11 mouse cellular contexts compared by ENCODE assay signal in genomic region chr12:17733114-17733904, GRCm38 (mm10). TPM values are rescaled to one million over a fixed set of nuclear protein-coding genes. Genes with fewer than 3 reads are reported as not detected.
DNase-seq lines count a peak whose midpoint lies in the region; ATAC-seq and TF ChIP-seq lines count a peak whose summit lies in the region.
"Had no signal": no experiment of that assay in that cellular context is flagged by ENCODE, and none has a peak within 500 bp of the region (broad histone marks: within the 10 kb centered on the region; RNA-seq: fewer than 3 reads in every experiment).

No protein-coding gene starts in this region.

- H3K9me3 ChIP-seq in heart, embryonic 12.5 days (replicated peaks): no peaks in the 10 kb centered on the region
- no peaks in the 10 kb centered on the region for H3K9me3 ChIP-seq in intestine, postnatal 0 days (ENCODE audit: control insufficient read depth)
- no peaks in the 10 kb centered on the region for H3K9me3 ChIP-seq in stomach, postnatal 0 days (ENCODE audit: control insufficient read depth, low read length)

- H3K4me1 ChIP-seq in heart, embryonic 12.5 days (replicated peaks): peaks cover 44% of the 10 kb centered on the region
- H3K4me1 ChIP-seq in intestine, postnatal 0 days (replicated peaks; ENCODE audit: control insufficient read depth, insufficient read depth, low read length): no peaks in the 10 kb centered on the region
- peaks cover 5% of the 10 kb centered on the region for H3K4me1 ChIP-seq in stomach, postnatal 0 days (replicated peaks; ENCODE audit: control insufficient read depth, insufficient read depth)

- H3K4me2 ChIP-seq in heart, embryonic 12.5 days: no peak overlapping the region
- H3K4me2 ChIP-seq in intestine, postnatal 0 days (replicated peaks; ENCODE audit: low read depth): no peak overlapping the region
- H3K4me2 ChIP-seq in stomach, postnatal 0 days (replicated peaks; ENCODE audit: low read depth): no peak overlapping the region

- DNase-seq in heart, adult 11 months: no peak
- peak; percentile 55 for DNase-seq in ovary, adult 18-20 months (ENCODE audit: low spot score)
- DNase-seq in ovary, postnatal 14 days (ENCODE audit: low spot score): no peak
- DNase-seq in stomach, postnatal 0 days (ENCODE audit: low spot score): peak; percentile 60
- DNase-seq in right cerebral cortex, adult 18-20 months: no peak
- DNase-seq in layer of hippocampus, postnatal 14 days (ENCODE audit: low spot score in 2 of 2): no peak
- DNase-seq: adrenal gland, postnatal 14 days had no signal

- H3K36me3 ChIP-seq in heart, embryonic 12.5 days: no peaks in the 10 kb centered on the region
- H3K36me3 ChIP-seq in intestine, postnatal 0 days (ENCODE audit: control insufficient read depth, insufficient read depth): no peaks in the 10 kb centered on the region
- no peaks in the 10 kb centered on the region; the same call in 1 of the 2 replicates for H3K36me3 ChIP-seq in stomach, postnatal 0 days (ENCODE audit: control insufficient read depth, insufficient read depth, low read length)
- H3K36me3 ChIP-seq: G1E had no signal

- H3K27me3 ChIP-seq in heart, embryonic 12.5 days (replicated peaks): no peaks in the 10 kb centered on the region
- no peaks in the 10 kb centered on the region for H3K27me3 ChIP-seq in intestine, postnatal 0 days (replicated peaks; ENCODE audit: control insufficient read depth, insufficient read depth, low read length)
- no peaks in the 10 kb centered on the region for H3K27me3 ChIP-seq in stomach, postnatal 0 days (ENCODE audit: control insufficient read depth, insufficient read depth, low read length)

- peak overlapping the region; percentile 8; the same call in 1 of the 2 replicates for H3K27ac ChIP-seq in heart, embryonic 12.5 days (ENCODE audit: poor library complexity, severe bottlenecking)
- no peak overlapping the region for H3K27ac ChIP-seq in intestine, postnatal 0 days (ENCODE audit: low read depth, low read length)
- H3K27ac ChIP-seq in stomach, postnatal 0 days (replicated peaks): peak overlapping the region; percentile 61; the same call in 1 of the 2 replicates
- H3K27ac ChIP-seq: left cerebral cortex, adult 2 months had no signal

- TF ChIP-seq CTCF in intestine, postnatal 0 days (IDR thresholded peaks at IDR 0.05; ENCODE audit: low read depth): no peak
- no peak for TF ChIP-seq CTCF in stomach, postnatal 0 days (IDR thresholded peaks at IDR 0.05; ENCODE audit: low read depth)

- WGBS in heart, embryonic 12.5 days: 46% methylated on average over 6 of the region's 6 CpGs
- WGBS in intestine, postnatal 0 days: 38% methylated on average over 6 of the region's 6 CpGs
- 28% methylated on average over 6 of the region's 6 CpGs for whole genome bisulfite sequencing in stomach, postnatal 0 days

- TF ChIP-seq EP300 in stomach, postnatal 0 days (optimal IDR thresholded peaks at IDR 0.05): no peak

- ATAC-seq in heart, embryonic 12.5 days (ENCODE audit: insufficient number of reproducible peaks, low FRiP score): no peak
- ATAC-seq in intestine, postnatal 0 days: peak; percentile 51; the same call in 1 of the 2 replicates
- peak; percentile 83 for ATAC-seq in stomach, postnatal 0 days (ENCODE audit: low FRiP score, low TSS enrichment)

- no peak overlapping the region for H3K9ac ChIP-seq in heart, embryonic 12.5 days
- H3K9ac ChIP-seq in intestine, postnatal 0 days (ENCODE audit: low read depth, low read length): no peak overlapping the region
- no peak overlapping the region for H3K9ac ChIP-seq in stomach, postnatal 0 days (ENCODE audit: low read length)

- H3K4me3 ChIP-seq in heart, embryonic 12.5 days: no peak overlapping the region
- no peak overlapping the region for H3K4me3 ChIP-seq in intestine, postnatal 0 days (ENCODE audit: low read depth, low read length)
- no peak overlapping the region for H3K4me3 ChIP-seq in stomach, postnatal 0 days (ENCODE audit: low read depth, low read length)
- H3K4me3 ChIP-seq: left cerebral cortex, adult 2 months had no signal

RNA-seq across cellular contexts. Expression of gene Hpcal1, which starts 42.7 kb away (rescaled TPM):
- polyA plus RNA-seq in heart, embryonic 12.5 days (2016; fragmentation: Nextera tagmentation; extraction: Ambion mirVana): 19.9 and 22.1 TPM in 2 replicates
- polyA plus RNA-seq in intestine, postnatal 0 days (2015; fragmentation: Nextera tagmentation; extraction: Ambion mirVana): 32.3 and 35.4 TPM in 2 replicates
- polyA plus RNA-seq in stomach, postnatal 0 days (2015; fragmentation: Nextera tagmentation; extraction: Ambion mirVana): 61.2 and 62.6 TPM in 2 replicates
- total RNA-seq in layer of hippocampus, postnatal 14 days (2021): 10 to 100 TPM; 41.1 to 45.4 TPM
- total RNA-seq: G1E had no signal
- polyA plus RNA-seq: G1E had no signal

Comparison
In these comparisons a context has a peak if more than half of its experiments do, and no peak if none do; other contexts are left out.
1. DNase-seq: peak in ovary, adult 18-20 months (single experiment) and stomach, postnatal 0 days (single experiment); none in heart, adult 11 months (single experiment), ovary, postnatal 14 days (single experiment), right cerebral cortex, adult 18-20 months (single experiment) and layer of hippocampus, postnatal 14 days (0 of 2).